Mouse (Mus musculus) left cerebral cortex, postnatal 10 days (tissue): ENCODE data around the gene Rae1. TPM values are rescaled to one million over a fixed set of nuclear protein-coding genes. Genes with fewer than 3 reads are reported as not detected.

Experiments
- DNase-seq, 2 experiments: peaks; one replicate each; pipeline ENCODE4 v3.0.0; 2021 to 2022; ENCODE audit warnings: low spot score in 2 of 2, mixed read lengths in 1 of 2; ENCODE audit errors: extremely low spot score in 1 of 2
- intact Hi-C: fragments of 180-260 bp; cut with DNase I; formaldehyde crosslinking; loops from one replicate; pipeline ENCODE4 v1.15.1; 2025
- total RNA-seq, 2 experiments: library from RNA; stranded (reverse); gene quantifications; 2 replicates each; pipeline ENCODE4 v1.2.3; 2021

Rae1 gene
- total RNA-seq, 2 experiments from 2014 or later, result 66.1 to 77.4 TPM

GRCm38 (mm10) chr2:173023371-173023851 lies 23.5 kb downstream of the Rae1 start:
- intact Hi-C loops, result loop anchor here (10.0 kb wide), 1 partner anchor 61 kb away; no protein-coding TSS in a partner anchor
- DNase-seq, result no peak

- intact Hi-C loops, result loop anchor here (10.0 kb wide), 1 partner anchor 61 kb away; no protein-coding TSS in a partner anchor
- no peak for DNase-seq
Measured at GRCm38 (mm10) chr2:173023966-173024365, 24.0 kb downstream of the Rae1 start.

- intact Hi-C loops, result loop anchor here (10.0 kb wide), 1 partner anchor 60 kb away; no protein-coding TSS in a partner anchor
- DNase-seq, result no peak
Measured at GRCm38 (mm10) chr2:173024392-173024791, 24.5 kb downstream of the Rae1 start.

- DNase-seq, result no peak
- intact Hi-C loops, result loop anchor here (10.0 kb wide), 1 partner anchor 60 kb away; no protein-coding TSS in a partner anchor
Measured at GRCm38 (mm10) chr2:173024938-173025337, 25.0 kb downstream of the Rae1 start.

GRCm38 (mm10) chr2:173026286-173026685 lies 26.4 kb downstream of the Rae1 start:
- intact Hi-C loops, result loop anchor here (10.0 kb wide), 1 partner anchor 59 kb away; no protein-coding TSS in a partner anchor
- no peak for DNase-seq

GRCm38 (mm10) chr2:173026688-173027131 lies 26.8 kb downstream of the Rae1 start:
- no peak for DNase-seq
- intact Hi-C loops, result loop anchor here (10.0 kb wide), 1 partner anchor 58 kb away; no protein-coding TSS in a partner anchor

- intact Hi-C loops, result loop anchor here (10.0 kb wide), 1 partner anchor 58 kb away; no protein-coding TSS in a partner anchor
- no peak for DNase-seq
Measured at GRCm38 (mm10) chr2:173027169-173027823, 27.4 kb downstream of the Rae1 start.

- intact Hi-C loops, result loop anchor here (10.0 kb wide), 1 partner anchor 57 kb away; no protein-coding TSS in a partner anchor
Measured at GRCm38 (mm10) chr2:173027824-173028495, 28.0 kb downstream of the Rae1 start.

GRCm38 (mm10) chr2:173028508-173029031 lies 28.7 kb downstream of the Rae1 start:
- intact Hi-C loops, result loop anchor here (10.0 kb wide), 1 partner anchor 56 kb away; no protein-coding TSS in a partner anchor
- DNase-seq, result no peak

More at GRCm38 (mm10) chr2:173027824-173028495, 28.0 kb downstream of the Rae1 start:
- no peak for DNase-seq

GRCm38 (mm10) chr2:173030591-173031338 lies 30.8 kb downstream of the Rae1 start:
- no peak for DNase-seq
- intact Hi-C loops, result no loop called here

GRCm38 (mm10) chr2:173033531-173033930 lies 33.6 kb downstream of the Rae1 start:
- intact Hi-C loops, result no loop called here
- DNase-seq, result no peak

- no peak for DNase-seq
- intact Hi-C loops, result no loop called here
Measured at GRCm38 (mm10) chr2:173034998-173035397, 35.1 kb downstream of the Rae1 start.

- intact Hi-C loops, result no loop called here
- no peak for DNase-seq
Measured at GRCm38 (mm10) chr2:173035653-173036052, 35.7 kb downstream of the Rae1 start.

- intact Hi-C loops, result no loop called here
Measured at GRCm38 (mm10) chr2:173036055-173036454, 36.1 kb downstream of the Rae1 start.

GRCm38 (mm10) chr2:173036611-173037010 lies 36.7 kb downstream of the Rae1 start:
- DNase-seq, result no peak
- intact Hi-C loops, result no loop called here

More at GRCm38 (mm10) chr2:173036055-173036454, 36.1 kb downstream of the Rae1 start:
- no peak for DNase-seq

GRCm38 (mm10) chr2:173037347-173037746 lies 37.4 kb downstream of the Rae1 start:
- no peak for DNase-seq
- intact Hi-C loops, result no loop called here

- intact Hi-C loops, result no loop called here
- no peak for DNase-seq
Measured at GRCm38 (mm10) chr2:173037827-173038607, 38.1 kb downstream of the Rae1 start.

GRCm38 (mm10) chr2:173039041-173039440 lies 39.1 kb downstream of the Rae1 start:
- DNase-seq, result no peak
- intact Hi-C loops, result no loop called here
